Mouse (Mus musculus) hindbrain, embryonic 13.5 days (tissue): ENCODE data around the gene Mapk6. TPM values are rescaled to one million over a fixed set of nuclear protein-coding genes. Genes with fewer than 3 reads are reported as not detected.
"Not testable (repeated sequence)": the region's sequence is repeated elsewhere in the genome, so short reads cannot be mapped to it uniquely, and the experiment has no call there.

Source experiments
- ATAC-seq: fragments of 200-750 bp; cut with Nextera tagmentation; 2 replicates; pipeline ENCODE4 v1.8.0; 2017; ENCODE audit warnings: moderate TSS enrichment; ENCODE audit not compliant: low FRiP score
- H3K27ac ChIP-seq: fragments of 300-500 bp; sonication (generic); 2 replicates; pipeline ENCODE4 v1.5.1; 2015; ENCODE audit warnings: inconsistent platforms, mild to moderate bottlenecking, moderate library complexity
- H3K27me3 ChIP-seq: fragments of 300-500 bp; sonication (generic); 2 replicates; pipeline ENCODE4 v1.6.1; 2015; ENCODE audit warnings: mild to moderate bottlenecking, inconsistent platforms
- H3K36me3 ChIP-seq: fragments of 300-500 bp; sonication (generic); 2 replicates; pipeline ENCODE4 v1.6.1; 2015; ENCODE audit warnings: mild to moderate bottlenecking, inconsistent platforms
- H3K4me1 ChIP-seq: fragments of 300-500 bp; sonication (generic); replicated peaks from 2 replicates; pipeline ENCODE4 v1.6.1; 2015; ENCODE audit warnings: inconsistent platforms
- H3K4me2 ChIP-seq: fragments of 300-500 bp; sonication (generic); 2 replicates; pipeline ENCODE4 v1.6.1; 2015; ENCODE audit warnings: inconsistent platforms, mild to moderate bottlenecking, moderate library complexity
- H3K4me3 ChIP-seq: fragments of 300-500 bp; sonication (generic); 2 replicates; pipeline ENCODE4 v1.5.1; 2015; ENCODE audit warnings: mild to moderate bottlenecking, inconsistent platforms
- H3K9ac ChIP-seq: fragments of 300-500 bp; sonication (generic); 2 replicates; pipeline ENCODE4 v1.6.1; 2015; ENCODE audit warnings: mild to moderate bottlenecking, inconsistent platforms
- H3K9me3 ChIP-seq: fragments of 300-500 bp; sonication (generic); 2 replicates; pipeline ENCODE4 v1.6.1; 2016; ENCODE audit warnings: inconsistent platforms
- WGBS: fragments of 180-500 bp; shearing (Covaris S2); methylation state at CpG from one replicate; pipeline ENCODE4 v1.1.7; 2015; 5-methylcytosine and 5-hydroxymethylcytosine counted together
- polyA plus RNA-seq: library from polyadenylated mRNA; unstranded; fragments of >200 nt; fragmentation: Nextera tagmentation; extraction: Ambion mirVana; gene quantifications from 2 replicates; pipeline ENCODE4 v1.2.1, GENCODE M21; 2015

Gene Mapk6
- 178 and 184 TPM in 2 replicates for polyA plus RNA-seq

GRCm38 (mm10) chr9:75409852-75410378 is at the start of gene Mapk6:
Gene Mapk6, minus strand, starts transcription at chr9:75410005.
- Histone ChIP-seq H3K9me3 (no peaks in the 10 kb centered on the region), H3K4me3 (peak within 1 kb of the TSS; percentile 92), H3K4me1 (peaks cover 34% of the 10 kb centered on the region), H3K9ac (peak within 1 kb of the TSS; percentile 94), H3K36me3 (no peaks in the 10 kb centered on the region), H3K27ac (peak within 1 kb of the TSS; percentile 99), H3K4me2 (peak within 1 kb of the TSS; percentile 72), H3K27me3 (no peaks in the 10 kb centered on the region)
- under 1% methylated on average over 56 of the region's 58 CpGs for WGBS
- ATAC-seq = peak; percentile 91

- WGBS = 91% methylated on average over 10 of the region's 10 CpGs
- H3K36me3 ChIP-seq = peaks cover 97% of the 10 kb centered on the region
- H3K27ac ChIP-seq = no peak overlapping the region
- H3K9me3 ChIP-seq = no peaks in the 10 kb centered on the region
- no peak for ATAC-seq
- H3K9ac ChIP-seq = no peak overlapping the region
- H3K4me1 ChIP-seq = no peaks in the 10 kb centered on the region
- no peak overlapping the region for H3K4me3 ChIP-seq
- H3K4me2 ChIP-seq = no peak overlapping the region
- no peaks in the 10 kb centered on the region for H3K27me3 ChIP-seq
These were observed 45.9 kb upstream of the Mapk6 start for GRCm38 (mm10) chr9:75455684-75456083.

- Histone ChIP-seq H3K4me1 (no peaks in the 10 kb centered on the region), H3K9ac (no peak overlapping the region), H3K4me3 (no peak overlapping the region), H3K27me3 (no peaks in the 10 kb centered on the region), H3K4me2 (no peak overlapping the region), H3K36me3 (peaks cover 92% of the 10 kb centered on the region), H3K27ac (no peak overlapping the region), H3K9me3 (no peaks in the 10 kb centered on the region)
- ATAC-seq = no peak
- 94% methylated on average over 2 of the region's 2 CpGs for WGBS
These were observed 44.2 kb upstream of the Mapk6 start for GRCm38 (mm10) chr9:75453994-75454393.

GRCm38 (mm10) chr9:75448021-75448420 is 38.2 kb upstream of the Mapk6 start:
- H3K9ac ChIP-seq = no peak overlapping the region
- no peak overlapping the region for H3K4me3 ChIP-seq
- H3K27me3 ChIP-seq = no peaks in the 10 kb centered on the region
- H3K36me3 ChIP-seq = peaks cover 77% of the 10 kb centered on the region
- no peak for ATAC-seq
- no peaks in the 10 kb centered on the region for H3K9me3 ChIP-seq
- H3K4me2 ChIP-seq = no peak overlapping the region
- H3K4me1 ChIP-seq = peaks cover 1% of the 10 kb centered on the region
- H3K27ac ChIP-seq = no peak overlapping the region
- WGBS = 91% methylated on average over 3 of the region's 3 CpGs

- not testable (repeated sequence) for H3K9me3 ChIP-seq, H3K4me3 ChIP-seq
These were observed 36.8 kb upstream of the Mapk6 start for GRCm38 (mm10) chr9:75446574-75446973.

GRCm38 (mm10) chr9:75444981-75445380 is 35.2 kb upstream of the Mapk6 start:
- peaks cover 55% of the 10 kb centered on the region for H3K36me3 ChIP-seq
- no peak overlapping the region for H3K4me2 ChIP-seq
- H3K4me1 ChIP-seq = peaks cover 13% of the 10 kb centered on the region
- 88% methylated on average over 15 of the region's 15 CpGs for WGBS
- H3K27ac ChIP-seq = no peak overlapping the region
- ATAC-seq = no peak
- H3K9me3 ChIP-seq = no peaks in the 10 kb centered on the region
- H3K9ac ChIP-seq = no peak overlapping the region
- no peaks in the 10 kb centered on the region for H3K27me3 ChIP-seq
- H3K4me3 ChIP-seq = no peak overlapping the region

More at GRCm38 (mm10) chr9:75446574-75446973, 36.8 kb upstream of the Mapk6 start:
- H3K4me2 ChIP-seq, ATAC-seq, H3K27ac ChIP-seq, H3K27me3 ChIP-seq, H3K9ac ChIP-seq: not testable (repeated sequence)
- WGBS = 88% methylated on average over 10 of the region's 10 CpGs
- Histone ChIP-seq H3K4me1 (peaks cover 13% of the 10 kb centered on the region), H3K36me3 (peaks cover 64% of the 10 kb centered on the region)

- Histone ChIP-seq H3K36me3 (peaks cover 23% of the 10 kb centered on the region), H3K9ac (peak overlapping the region; percentile 93), H3K27me3 (no peaks in the 10 kb centered on the region), H3K4me2 (peak overlapping the region; percentile 89), H3K27ac (peak overlapping the region; percentile 87), H3K4me1 (peaks cover 13% of the 10 kb centered on the region), H3K9me3 (no peaks in the 10 kb centered on the region), H3K4me3 (peak overlapping the region; percentile 87)
- 0% methylated on average over 30 of the region's 31 CpGs for WGBS
- ATAC-seq = peak; percentile 86
These were observed 31.9 kb upstream of the Mapk6 start for GRCm38 (mm10) chr9:75441691-75442131.

- WGBS = under 1% methylated on average over 45 of the region's 45 CpGs
- H3K9ac ChIP-seq = peak within 1 kb of the TSS; percentile 93
- H3K36me3 ChIP-seq = peaks cover 17% of the 10 kb centered on the region
- H3K9me3 ChIP-seq = no peaks in the 10 kb centered on the region
- H3K27me3 ChIP-seq = no peaks in the 10 kb centered on the region
- H3K4me3 ChIP-seq = peak within 1 kb of the TSS; percentile 87
- peaks cover 13% of the 10 kb centered on the region for H3K4me1 ChIP-seq
- H3K4me2 ChIP-seq = peak within 1 kb of the TSS; percentile 89
- ATAC-seq = peak; percentile 94
- peak within 1 kb of the TSS; percentile 87 for H3K27ac ChIP-seq
These were observed 31.2 kb upstream of the Mapk6 start, which contains the start of gene Leo1 for GRCm38 (mm10) chr9:75440796-75441666. Gene Leo1, plus strand, starts transcription at chr9:75441524.

GRCm38 (mm10) chr9:75437653-75438385 is 28.0 kb upstream of the Mapk6 start:
- no peaks in the 10 kb centered on the region for H3K27me3 ChIP-seq

GRCm38 (mm10) chr9:75435918-75436317 is 26.1 kb upstream of the Mapk6 start:
- Histone ChIP-seq H3K27me3 (no peaks in the 10 kb centered on the region), H3K27ac (no peak overlapping the region), H3K36me3 (no peaks in the 10 kb centered on the region), H3K4me2 (no peak overlapping the region), H3K4me1 (no peaks in the 10 kb centered on the region; the same call in 1 of the 2 replicates), H3K9ac (no peak overlapping the region), H3K4me3 (no peak overlapping the region), H3K9me3 (no peaks in the 10 kb centered on the region)
- ATAC-seq = no peak
- 5% methylated on average over 12 of the region's 12 CpGs for WGBS

More at GRCm38 (mm10) chr9:75437653-75438385, 28.0 kb upstream of the Mapk6 start:
- no peak overlapping the region for H3K9ac ChIP-seq
- no peak overlapping the region for H3K4me2 ChIP-seq
- H3K4me1 ChIP-seq = peaks cover 10% of the 10 kb centered on the region
- no peaks in the 10 kb centered on the region for H3K9me3 ChIP-seq
- no peak overlapping the region for H3K4me3 ChIP-seq
- no peaks in the 10 kb centered on the region for H3K36me3 ChIP-seq
- H3K27ac ChIP-seq = no peak overlapping the region
- no peak for ATAC-seq
- WGBS = 29% methylated on average over 6 of the region's 6 CpGs

GRCm38 (mm10) chr9:75435291-75435690 is 25.5 kb upstream of the Mapk6 start:
- Histone ChIP-seq H3K4me3 (no peak overlapping the region), H3K9ac (no peak overlapping the region), H3K27me3 (no peaks in the 10 kb centered on the region), H3K27ac (no peak overlapping the region), H3K36me3 (no peaks in the 10 kb centered on the region), H3K4me2 (no peak overlapping the region), H3K9me3 (no peaks in the 10 kb centered on the region), H3K4me1 (no peaks in the 10 kb centered on the region; the same call in 1 of the 2 replicates)
- no peak for ATAC-seq
- WGBS = 79% methylated on average over 4 of the region's 4 CpGs

GRCm38 (mm10) chr9:75434872-75435271 is 25.1 kb upstream of the Mapk6 start:
- Histone ChIP-seq H3K27ac (no peak overlapping the region), H3K4me1 (no peaks in the 10 kb centered on the region; the same call in 1 of the 2 replicates), H3K9me3 (no peaks in the 10 kb centered on the region), H3K36me3 (no peaks in the 10 kb centered on the region), H3K27me3 (no peaks in the 10 kb centered on the region), H3K9ac (no peak overlapping the region), H3K4me2 (no peak overlapping the region), H3K4me3 (no peak overlapping the region)
- WGBS = 86% methylated on average over 6 of the region's 6 CpGs
- no peak; the same call in 1 of the 2 replicates for ATAC-seq
